Mouse (Mus musculus) C2C12 (cell line): ENCODE results near the gene Hoxc4. TPM values are rescaled to one million over a fixed set of nuclear protein-coding genes. Genes with fewer than 3 reads are reported as not detected.
A peak's percentile ranks its signal among the peaks of the same experiment; 100 is the strongest.

Experiments
- H3K27me3 ChIP-seq: one replicate; pipeline ENCODE4 v1.6.1; 2011; ENCODE audit not compliant: control insufficient read depth, insufficient read depth, insufficient read length
- H3K36me3 ChIP-seq: one replicate; pipeline ENCODE4 v1.6.1; 2011; ENCODE audit not compliant: control insufficient read depth, insufficient read depth
- H3K4me3 ChIP-seq: one replicate; pipeline ENCODE4 v1.5.1; 2011; ENCODE audit warnings: mild to moderate bottlenecking, control low read depth; ENCODE audit not compliant: poor library complexity, insufficient read depth, severe bottlenecking
- H3K79me2 ChIP-seq: one replicate; pipeline ENCODE4 v1.6.1; 2011; ENCODE audit not compliant: control insufficient read depth, insufficient read depth
- H3K79me3 ChIP-seq: one replicate; pipeline ENCODE4 v1.6.1; 2011; ENCODE audit warnings: low read depth, control low read depth
- H3ac ChIP-seq: one replicate; pipeline ENCODE3; 2011; ENCODE audit warnings: low read depth; ENCODE audit not compliant: control insufficient read depth, insufficient read length
- CEBPB ChIP-seq: IDR thresholded peaks from one replicate; pipeline ENCODE4 v1.6.1; 2011; ENCODE audit warnings: low read depth, mild to moderate bottlenecking, control low read depth, moderate library complexity
- CTCF ChIP-seq: IDR thresholded peaks from one replicate; pipeline ENCODE4 v1.5.1; 2011; ENCODE audit not compliant: control insufficient read depth, insufficient read depth, insufficient read length
- FOSL1 ChIP-seq: IDR thresholded peaks from one replicate; pipeline ENCODE4 v1.8.0; 2011; ENCODE audit warnings: mild to moderate bottlenecking, low read length; ENCODE audit not compliant: poor library complexity, insufficient read depth, severe bottlenecking
- MAX ChIP-seq: IDR thresholded peaks from one replicate; pipeline ENCODE4 v1.6.1; 2011; ENCODE audit warnings: mild to moderate bottlenecking, control low read depth
- MYOD1 ChIP-seq: IDR thresholded peaks from one replicate; pipeline ENCODE4 v1.6.1; 2011; ENCODE audit warnings: low read depth; ENCODE audit not compliant: control insufficient read depth, insufficient read length
- MYOG ChIP-seq: IDR thresholded peaks from one replicate; pipeline ENCODE4 v1.6.1; 2011; ENCODE audit not compliant: control insufficient read depth, insufficient read length; ENCODE audit errors: extremely low read depth
- USF1 ChIP-seq: IDR thresholded peaks from one replicate; pipeline ENCODE4 v1.6.1; 2011; ENCODE audit warnings: low read depth, mild to moderate bottlenecking, control low read depth, moderate library complexity
- polyA plus RNA-seq: library from polyadenylated mRNA; unstranded; fragments of >200 nt; fragmentation: generic; extraction: Trizol; gene quantifications from one replicate; pipeline ENCODE4 v1.2.1, GENCODE M21; 2012; ENCODE audit warnings: missing spikeins

Hoxc4 gene
- polyA plus RNA-seq, 1 experiment: 3.4 TPM

GRCm38 (mm10) chr15:103005308-103005707, 13.4 kb upstream of the Hoxc4 start:
- Histone ChIP-seq H3ac (peak overlapping the region; percentile 15), H3K79me3 (peaks cover 60% of the 10 kb centered on the region), H3K36me3 (peaks cover 9% of the 10 kb centered on the region), H3K4me3 (no peak overlapping the region), H3K27me3 (no peaks in the 10 kb centered on the region), H3K79me2 (peaks cover 98% of the 10 kb centered on the region)
- TF ChIP-seq MAX: no peak
- no peak for TF ChIP-seq MYOG
- TF ChIP-seq USF1: no peak
- TF ChIP-seq MYOD1: no peak
- TF ChIP-seq CTCF: no peak
- no peak for TF ChIP-seq FOSL1
- no peak for TF ChIP-seq CEBPB

DNA sequence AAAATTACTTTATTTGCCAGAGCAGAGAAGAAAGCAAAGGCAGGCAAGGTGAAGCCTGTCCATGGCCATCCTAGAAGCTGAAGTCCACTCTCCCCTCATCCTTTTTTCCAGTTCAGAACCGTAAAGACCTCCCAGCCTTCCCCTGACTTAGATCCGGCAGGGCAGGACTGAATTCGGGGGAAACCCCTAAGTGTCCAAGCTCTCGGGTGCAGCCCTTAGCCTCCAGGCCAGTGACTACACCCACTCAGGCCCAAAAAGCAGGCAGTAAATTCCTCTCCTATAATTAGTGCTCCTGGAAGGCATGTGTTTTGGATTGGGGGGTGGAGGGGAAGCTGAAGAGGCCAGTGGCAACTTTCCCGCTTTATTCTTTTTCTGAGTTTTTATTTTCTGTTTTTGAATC, 12.9 kb upstream of the Hoxc4 start:
- TF ChIP-seq MYOD1: no peak
- no peak for TF ChIP-seq CEBPB
- no peak for TF ChIP-seq FOSL1
- TF ChIP-seq CTCF: no peak
- Histone ChIP-seq H3ac (peak overlapping the region; percentile 15), H3K36me3 (peaks cover 14% of the 10 kb centered on the region), H3K79me3 (peaks cover 55% of the 10 kb centered on the region), H3K4me3 (no peak overlapping the region), H3K79me2 (peaks cover 96% of the 10 kb centered on the region), H3K27me3 (no peaks in the 10 kb centered on the region)

GRCm38 (mm10) chr15:103006326-103006725, 12.4 kb upstream of the Hoxc4 start:
- H3K79me2 ChIP-seq: peaks cover 90% of the 10 kb centered on the region
- peaks cover 17% of the 10 kb centered on the region for H3K36me3 ChIP-seq
- H3K4me3 ChIP-seq: no peak overlapping the region
- H3K27me3 ChIP-seq: no peaks in the 10 kb centered on the region
- no peak overlapping the region for H3ac ChIP-seq
- TF ChIP-seq MAX (no peak), MYOD1 (no peak), CEBPB (no peak), FOSL1 (no peak), CTCF (no peak)
- peaks cover 49% of the 10 kb centered on the region for H3K79me3 ChIP-seq

DNA sequence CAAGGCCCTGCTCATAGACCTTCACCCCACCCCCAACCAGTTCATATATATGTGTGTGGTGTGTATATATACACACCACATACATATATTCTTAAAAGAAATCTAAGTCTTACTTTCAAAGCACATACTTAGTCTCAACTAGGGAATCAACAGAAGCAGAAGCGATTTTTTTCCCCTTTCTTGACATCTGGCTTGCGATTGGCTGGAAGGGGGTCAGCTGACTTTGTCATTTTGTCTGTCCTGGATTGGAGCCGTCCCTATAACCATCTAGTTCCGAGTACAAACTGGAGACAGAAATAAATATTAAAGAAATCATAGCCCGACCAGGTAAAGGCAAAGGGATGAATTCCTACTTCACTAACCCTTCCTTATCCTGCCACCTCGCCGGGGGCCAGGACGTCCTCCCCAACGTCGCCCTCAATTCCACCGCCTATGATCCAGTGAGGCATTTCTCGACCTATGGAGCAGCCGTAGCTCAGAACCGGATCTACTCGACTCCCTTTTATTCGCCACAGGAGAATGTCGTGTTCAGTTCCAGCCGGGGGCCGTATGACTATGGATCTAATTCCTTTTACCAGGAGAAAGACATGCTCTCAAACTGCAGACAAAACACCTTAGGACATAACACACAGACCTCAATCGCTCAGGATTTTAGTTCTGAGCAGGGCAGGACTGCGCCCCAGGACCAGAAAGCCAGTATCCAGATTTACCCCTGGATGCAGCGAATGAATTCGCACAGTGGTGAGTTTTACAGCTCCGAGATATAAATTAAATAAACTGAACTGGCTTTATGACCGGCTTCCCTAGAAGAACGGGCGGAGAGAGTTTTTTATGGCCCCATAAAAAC, 9.2 kb upstream of the Hoxc4 start:
- Histone ChIP-seq H3K79me2 (peaks cover 59% of the 10 kb centered on the region), H3K36me3 (peaks cover 17% of the 10 kb centered on the region), H3K4me3 (no peak overlapping the region), H3K79me3 (peaks cover 29% of the 10 kb centered on the region), H3ac (no peak overlapping the region), H3K27me3 (no peaks in the 10 kb centered on the region)
- no peak for TF ChIP-seq FOSL1
- TF ChIP-seq USF1: peak; percentile 43

- TF ChIP-seq FOSL1 (no peak), MAX (no peak), CTCF (no peak), USF1 (no peak), MYOG (no peak), MYOD1 (no peak), CEBPB (no peak)
- Histone ChIP-seq H3K79me3 (peaks cover 22% of the 10 kb centered on the region), H3K27me3 (no peaks in the 10 kb centered on the region), H3K79me2 (peaks cover 51% of the 10 kb centered on the region), H3K36me3 (peaks cover 17% of the 10 kb centered on the region), H3K4me3 (no peak overlapping the region), H3ac (no peak overlapping the region)
Measured at GRCm38 (mm10) chr15:103010112-103010846, 8.5 kb upstream of the Hoxc4 start.

- Histone ChIP-seq H3ac (no peak overlapping the region), H3K36me3 (peaks cover 17% of the 10 kb centered on the region), H3K27me3 (no peaks in the 10 kb centered on the region), H3K79me3 (peaks cover 21% of the 10 kb centered on the region), H3K79me2 (peaks cover 44% of the 10 kb centered on the region), H3K4me3 (no peak overlapping the region)
- TF ChIP-seq CEBPB (no peak), FOSL1 (no peak), CTCF (no peak), USF1 (no peak), MAX (no peak), MYOG (no peak), MYOD1 (no peak)
Measured at GRCm38 (mm10) chr15:103010847-103011555, 7.7 kb upstream of the Hoxc4 start.
